Mouse (Mus musculus): Measurements from ENCODE around the gene Slc6a2. TPM values are rescaled to one million over a fixed set of nuclear protein-coding genes. Genes with fewer than 3 reads are reported as not detected.

Gene Slc6a2
- polyA plus RNA-seq (2014; fragmentation: Illumina TruSeq; extraction: RNeasy Lipid Tissue Mini Kit (QIAGEN cat#74804); ENCODE audit: low read depth, low replicate concordance), result not detected

GRCm38 (mm10) chr8:92959779-92960178, at the start of gene Slc6a2:
TSS of gene Slc6a2 (plus strand) at chr8:92960079.

GRCm38 (mm10) chr8:93048092-93048491, 88.2 kb downstream of the Slc6a2 start, which contains the start of gene Ces1a:
TSS of gene Ces1a (minus strand) at chr8:93048192.

Other genes with a start within 250 kb of the Slc6a2 start
- 0.36 TPM for gene Mmp2, start 132.8 kb upstream of the Slc6a2 start, polyA plus RNA-seq (2014; fragmentation: Illumina TruSeq; extraction: RNeasy Lipid Tissue Mini Kit (QIAGEN cat#74804); ENCODE audit: low read depth, low replicate concordance)
- gene Lpcat2, start 104.7 kb upstream of the Slc6a2 start, polyA plus RNA-seq (2014; fragmentation: Illumina TruSeq; extraction: RNeasy Lipid Tissue Mini Kit (QIAGEN cat#74804); ENCODE audit: low read depth, low replicate concordance), result 0.85 TPM
- gene Capns2, start 58.7 kb upstream of the Slc6a2 start, polyA plus RNA-seq (2014; fragmentation: Illumina TruSeq; extraction: RNeasy Lipid Tissue Mini Kit (QIAGEN cat#74804); ENCODE audit: low read depth, low replicate concordance), result not detected
- gene Ces1a, start 88.1 kb downstream of the Slc6a2 start, polyA plus RNA-seq (2014; fragmentation: Illumina TruSeq; extraction: RNeasy Lipid Tissue Mini Kit (QIAGEN cat#74804); ENCODE audit: low read depth, low replicate concordance), result not detected
- not detected for gene Ces1b, start 119.9 kb downstream of the Slc6a2 start, polyA plus RNA-seq (2014; fragmentation: Illumina TruSeq; extraction: RNeasy Lipid Tissue Mini Kit (QIAGEN cat#74804); ENCODE audit: low read depth, low replicate concordance)
- gene Ces1c, start 171.2 kb downstream of the Slc6a2 start, polyA plus RNA-seq (2014; fragmentation: Illumina TruSeq; extraction: RNeasy Lipid Tissue Mini Kit (QIAGEN cat#74804); ENCODE audit: low read depth, low replicate concordance), result 0.65 TPM
- 331 TPM for gene Ces1d, start 237.8 kb downstream of the Slc6a2 start, polyA plus RNA-seq (2014; fragmentation: Illumina TruSeq; extraction: RNeasy Lipid Tissue Mini Kit (QIAGEN cat#74804); ENCODE audit: low read depth, low replicate concordance)